In the genomic region with DNA sequence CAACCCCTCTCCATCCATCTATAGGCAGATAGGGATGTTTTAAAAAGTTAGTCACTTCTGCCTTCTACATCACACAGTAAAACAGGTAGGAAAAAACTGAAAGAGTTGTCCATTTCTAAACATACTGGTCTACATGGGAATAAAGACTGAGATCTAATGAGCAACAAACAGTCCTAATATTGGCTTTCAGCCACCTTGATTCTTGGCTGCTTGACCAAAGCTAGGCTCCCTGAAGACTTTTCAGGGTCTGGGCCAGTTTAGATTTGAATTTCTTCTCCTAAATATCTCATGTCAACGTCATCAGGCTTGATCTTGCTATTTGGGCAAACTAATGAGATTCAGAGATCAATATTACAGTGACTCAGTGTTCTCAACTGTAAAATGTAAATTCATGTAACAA, we compare ENCODE assay signal across 16 mouse cellular contexts. TPM values are rescaled to one million over a fixed set of nuclear protein-coding genes. Genes with fewer than 3 reads are reported as not detected.
DNase-seq lines count a peak whose midpoint lies in the region.
"Had no signal": no experiment of that assay in that cellular context is flagged by ENCODE, and none has a peak within 500 bp of the region (broad histone marks: within the 10 kb centered on the region; RNA-seq: fewer than 3 reads in every experiment).

No protein-coding gene starts in this region.

- intact Hi-C loops in heart, postnatal 36 days (cut with DNase I), result no loop called here

- peak; percentile 50 for DNase-seq in adrenal gland, postnatal 10 days
- DNase-seq in adrenal gland, postnatal 4 days (ENCODE audit: low spot score in 2 of 2), result no peak
- peak; percentile 78 to 87 for DNase-seq in cerebellum, postnatal 14 days
- DNase-seq in cerebellum, adult 11-12 months, result no peak
- DNase-seq in heart, adult 18-20 months, result peak; percentile 29 to 42
- no peak for DNase-seq in heart, postnatal 36 days
- DNase-seq in brain, adult 2 months (ENCODE audit: low read depth, low spot score), result peak; percentile 48
- no peak for DNase-seq in right cerebral cortex, adult 2 months (ENCODE audit: low spot score in 2 of 2)
- DNase-seq: adrenal gland, postnatal 14 days; kidney, adult 18-20 months; lung, embryonic 14.5 days; lung, postnatal 14 days; right cerebral cortex, adult 18-20 months; right cerebral cortex, postnatal 4 days; thymus, adult 2 months; thymus, postnatal 36 days had no signal

RNA-seq across cellular contexts. Expression of gene Grk2, which starts 20.9 kb away (rescaled TPM):
- total RNA-seq in adrenal gland, postnatal 10 days (2021), result 10 to 100 TPM; 46.3 to 54.8 TPM
- 10 to 100 TPM; 54.6 to 57.8 TPM for total RNA-seq in adrenal gland, postnatal 4 days (2021)
- total RNA-seq in heart, adult 18-20 months (2021), result 10 to 100 TPM; 45.9 to 54.9 TPM
- total RNA-seq in heart, postnatal 36 days (2021), result 10 to 100 TPM; 47.5 to 50.4 TPM

RNA-seq across cellular contexts. Expression of gene Ankrd13d, which starts 43.9 kb away (rescaled TPM):
- total RNA-seq in adrenal gland, postnatal 10 days (2021), result 1 to 10 TPM; 3.5 to 8.5 TPM
- 1 to 10 TPM; 8.2 to 8.8 TPM for total RNA-seq in adrenal gland, postnatal 4 days (2021)
- 1 to 10 TPM in 1 of 2 experiments, under 1 TPM in 1; 0.92 to 2.1 TPM for total RNA-seq in heart, adult 18-20 months (2021)
- under 1 TPM; 0.51 to 0.80 TPM for total RNA-seq in heart, postnatal 36 days (2021)

RNA-seq across cellular contexts. Expression of gene Ssh3, which starts 57.9 kb away (rescaled TPM):
- total RNA-seq in adrenal gland, postnatal 10 days (2021), result 10 to 100 TPM; 16.8 to 21.9 TPM
- total RNA-seq in adrenal gland, postnatal 4 days (2021), result 10 to 100 TPM; 37.6 to 40.9 TPM
- 1 to 10 TPM; 5.6 to 7.4 TPM for total RNA-seq in heart, adult 18-20 months (2021)
- 1 to 10 TPM; 7.2 to 8.6 TPM for total RNA-seq in heart, postnatal 36 days (2021)

Comparison
In these comparisons a context has a peak if more than half of its experiments do, and no peak if none do; other contexts are left out.
1. DNase-seq: peak in adrenal gland, postnatal 10 days (single experiment), cerebellum, postnatal 14 days (2 of 2), heart, adult 18-20 months (2 of 2) and brain, adult 2 months (single experiment); none in adrenal gland, postnatal 4 days (0 of 2), cerebellum, adult 11-12 months (single experiment), heart, postnatal 36 days (0 of 2) and right cerebral cortex, adult 2 months (0 of 2).